Mouse (Mus musculus): Measurements from ENCODE around the gene Olfr1461. TPM values are rescaled to one million over a fixed set of nuclear protein-coding genes. Genes with fewer than 3 reads are reported as not detected.

The Olfr1461 gene
- not detected in 2 replicates for polyA plus RNA-seq (2015; fragmentation: Nextera tagmentation; extraction: Ambion mirVana)

GRCm38 (mm10) chr19:13162700-13163099, at the start of gene Olfr1461:
TSS of gene Olfr1461 (plus strand) at chr19:13163000.
- Histone ChIP-seq H3K27ac (no peak within 1 kb of the TSS), H3K4me1 (no peaks in the 10 kb centered on the region), H3K9me3 (no peaks in the 10 kb centered on the region), H3K36me3 (no peaks in the 10 kb centered on the region), H3K9ac (no peak within 1 kb of the TSS), H3K27me3 (replicated peaks) (no peaks in the 10 kb centered on the region), H3K4me2 (no peak within 1 kb of the TSS), H3K4me3 (replicated peaks) (no peak within 1 kb of the TSS)
- WGBS: 55% methylated on average over 1 of the region's 1 CpGs
- no peak for ATAC-seq (ENCODE audit: insufficient read depth, low FRiP score, low read depth)

DNA sequence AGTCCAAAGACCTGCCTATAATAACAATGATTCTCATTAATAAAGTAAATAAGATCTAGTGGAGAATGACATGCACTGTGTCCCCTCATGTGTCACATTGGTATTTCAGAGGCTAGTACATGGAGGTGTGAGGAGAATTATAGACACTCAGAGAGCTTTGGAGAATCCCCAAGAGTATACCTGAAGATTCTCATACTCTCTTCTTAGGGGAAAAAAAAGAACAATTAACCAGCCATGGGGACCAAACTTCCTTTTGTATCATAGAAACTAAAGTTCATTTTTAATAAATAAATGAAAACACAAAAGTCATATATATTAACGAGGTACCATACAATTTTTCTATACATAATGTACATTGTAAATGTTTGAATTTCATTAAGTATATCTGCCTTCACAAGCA, 13.4 kb upstream of the Olfr1461 start, which contains the start of gene Olfr1459:
Olfr1459 (minus strand) TSS at position 101 of the 400 bp plus-strand sequence.
- 69% methylated on average over 1 of the region's 1 CpGs for WGBS
- Histone ChIP-seq H3K9ac (no peak within 1 kb of the TSS), H3K9me3 (no peaks in the 10 kb centered on the region), H3K27me3 (replicated peaks) (no peaks in the 10 kb centered on the region), H3K27ac (no peak within 1 kb of the TSS), H3K4me1 (no peaks in the 10 kb centered on the region), H3K36me3 (no peaks in the 10 kb centered on the region), H3K4me2 (no peak within 1 kb of the TSS), H3K4me3 (replicated peaks) (no peak within 1 kb of the TSS)
- no peak for ATAC-seq (ENCODE audit: insufficient read depth, low FRiP score, low read depth)

GRCm38 (mm10) chr19:13185434-13185833, 22.6 kb downstream of the Olfr1461 start, which contains the start of gene Olfr1462:
TSS of gene Olfr1462 (plus strand) at chr19:13185734.
- Histone ChIP-seq H3K27ac (no peak within 1 kb of the TSS), H3K4me1 (no peaks in the 10 kb centered on the region), H3K9me3 (no peaks in the 10 kb centered on the region), H3K4me3 (replicated peaks) (no peak within 1 kb of the TSS), H3K36me3 (no peaks in the 10 kb centered on the region), H3K27me3 (replicated peaks) (no peaks in the 10 kb centered on the region), H3K4me2 (no peak within 1 kb of the TSS), H3K9ac (no peak within 1 kb of the TSS)
- no peak for ATAC-seq (ENCODE audit: insufficient read depth, low FRiP score, low read depth)
- WGBS: 78% methylated on average over 1 of the region's 1 CpGs

Other genes starting within 250 kb of the Olfr1461 start
- gene Olfr1448, start 238.6 kb upstream of the Olfr1461 start, polyA plus RNA-seq (2015; fragmentation: Nextera tagmentation; extraction: Ambion mirVana): not detected in 2 replicates
- not detected in 2 replicates for gene Olfr1449, start 232.2 kb upstream of the Olfr1461 start, polyA plus RNA-seq (2015; fragmentation: Nextera tagmentation; extraction: Ambion mirVana)
- gene Olfr1450, start 212.7 kb upstream of the Olfr1461 start, polyA plus RNA-seq (2015; fragmentation: Nextera tagmentation; extraction: Ambion mirVana): not detected in 2 replicates
- not detected in 2 replicates for gene Olfr1451, start 168.0 kb upstream of the Olfr1461 start, polyA plus RNA-seq (2015; fragmentation: Nextera tagmentation; extraction: Ambion mirVana)
- not detected in 2 replicates for gene Olfr1453, start 134.7 kb upstream of the Olfr1461 start, polyA plus RNA-seq (2015; fragmentation: Nextera tagmentation; extraction: Ambion mirVana)
- not detected in 2 replicates for gene Olfr1454, start 102.4 kb upstream of the Olfr1461 start, polyA plus RNA-seq (2015; fragmentation: Nextera tagmentation; extraction: Ambion mirVana)
- gene Olfr1457, start 65.1 kb upstream of the Olfr1461 start, polyA plus RNA-seq (2015; fragmentation: Nextera tagmentation; extraction: Ambion mirVana): not detected in 2 replicates
- gene Olfr1458, start 56.2 kb upstream of the Olfr1461 start, polyA plus RNA-seq (2015; fragmentation: Nextera tagmentation; extraction: Ambion mirVana): not detected in 2 replicates
- not detected in 2 replicates for gene Olfr1459, start 13.5 kb upstream of the Olfr1461 start, polyA plus RNA-seq (2015; fragmentation: Nextera tagmentation; extraction: Ambion mirVana)
- not detected in 2 replicates for gene Olfr1462, start 22.7 kb downstream of the Olfr1461 start, polyA plus RNA-seq (2015; fragmentation: Nextera tagmentation; extraction: Ambion mirVana)
- not detected in 2 replicates for gene Olfr1463, start 68.3 kb downstream of the Olfr1461 start, polyA plus RNA-seq (2015; fragmentation: Nextera tagmentation; extraction: Ambion mirVana)
- gene Olfr1465, start 152.5 kb downstream of the Olfr1461 start, polyA plus RNA-seq (2015; fragmentation: Nextera tagmentation; extraction: Ambion mirVana): not detected in 2 replicates
- not detected in 2 replicates for gene Olfr1466, start 175.9 kb downstream of the Olfr1461 start, polyA plus RNA-seq (2015; fragmentation: Nextera tagmentation; extraction: Ambion mirVana)
- gene Olfr1467, start 199.2 kb downstream of the Olfr1461 start, polyA plus RNA-seq (2015; fragmentation: Nextera tagmentation; extraction: Ambion mirVana): not detected in 2 replicates
- not detected in 2 replicates for gene Olfr1469, start 244.8 kb downstream of the Olfr1461 start, polyA plus RNA-seq (2015; fragmentation: Nextera tagmentation; extraction: Ambion mirVana)